Mouse (Mus musculus) cerebellum, postnatal 14 days (tissue): ENCODE results near the gene Rbm38.

ENCODE experiments used
- DNase-seq, 2 experiments: peaks; one replicate each; pipeline ENCODE4 v3.0.0; 2021; ENCODE audit warnings: mixed read lengths in 2 of 2

Gene Rbm38

GRCm38 (mm10) chr2:173017940-173018339 is 2.4 kb upstream of the Rbm38 start:
- no peak for DNase-seq

- no peak for DNase-seq
Observed at GRCm38 (mm10) chr2:173018618-173019017, 1.7 kb upstream of the Rbm38 start.

GRCm38 (mm10) chr2:173019322-173019721 is 976 bp upstream of the Rbm38 start:
- DNase-seq = peak in 1 of 2 experiments; percentile 16

GRCm38 (mm10) chr2:173019790-173020189 is 508 bp upstream of the Rbm38 start:
- peak; percentile 81 to 84 for DNase-seq

GRCm38 (mm10) chr2:173021633-173022055 is 1.3 kb downstream of the Rbm38 start:
- peak; percentile 96 for DNase-seq

GRCm38 (mm10) chr2:173022056-173022681 is 1.9 kb downstream of the Rbm38 start:
- DNase-seq = peak in 1 of 2 experiments; percentile 58

GRCm38 (mm10) chr2:173022813-173023212 is 2.5 kb downstream of the Rbm38 start:
- DNase-seq = no peak

- DNase-seq = no peak
Observed at GRCm38 (mm10) chr2:173023371-173023851, 3.1 kb downstream of the Rbm38 start.

- no peak for DNase-seq
Observed at GRCm38 (mm10) chr2:173023966-173024365, 3.7 kb downstream of the Rbm38 start.

GRCm38 (mm10) chr2:173024392-173024791 is 4.1 kb downstream of the Rbm38 start:
- no peak for DNase-seq

GRCm38 (mm10) chr2:173024938-173025337 is 4.6 kb downstream of the Rbm38 start:
- DNase-seq = peak; percentile 37 to 49

GRCm38 (mm10) chr2:173026286-173026685 is 6.0 kb downstream of the Rbm38 start:
- no peak for DNase-seq

GRCm38 (mm10) chr2:173026688-173027131 is 6.4 kb downstream of the Rbm38 start:
- DNase-seq = no peak

GRCm38 (mm10) chr2:173027169-173027823 is 7.0 kb downstream of the Rbm38 start:
- DNase-seq = no peak

GRCm38 (mm10) chr2:173027824-173028495 is 7.7 kb downstream of the Rbm38 start:
- DNase-seq = no peak

GRCm38 (mm10) chr2:173028508-173029031 is 8.3 kb downstream of the Rbm38 start:
- no peak for DNase-seq

- DNase-seq = no peak
Observed at GRCm38 (mm10) chr2:173030591-173031338, 10.5 kb downstream of the Rbm38 start.

GRCm38 (mm10) chr2:173033531-173033930 is 13.2 kb downstream of the Rbm38 start:
- no peak for DNase-seq

- no peak for DNase-seq
Observed at GRCm38 (mm10) chr2:173034998-173035397, 14.7 kb downstream of the Rbm38 start.

- no peak for DNase-seq
Observed at GRCm38 (mm10) chr2:173035653-173036052, 15.4 kb downstream of the Rbm38 start.

- no peak for DNase-seq
Observed at GRCm38 (mm10) chr2:173036055-173036454, 15.8 kb downstream of the Rbm38 start.

- no peak for DNase-seq
Observed at GRCm38 (mm10) chr2:173036611-173037010, 16.3 kb downstream of the Rbm38 start.

- DNase-seq = no peak
Observed at GRCm38 (mm10) chr2:173037347-173037746, 17.0 kb downstream of the Rbm38 start.
